Mouse (Mus musculus): Measurements from ENCODE around the gene Vmn1r117. TPM values are rescaled to one million over a fixed set of nuclear protein-coding genes. Genes with fewer than 3 reads are reported as not detected.

Gene Vmn1r117
- total RNA-seq (2023): not detected

GRCm38 (mm10) chr7:20884021-20884420 lies at the start of gene Vmn1r117:
Vmn1r117 (minus strand) TSS chr7:20884121.

GRCm38 (mm10) chr7:20912247-20912646 lies 28.3 kb upstream of the Vmn1r117 start, which contains the start of gene Vmn1r118:
Vmn1r118 (minus strand) TSS chr7:20912347.

GRCm38 (mm10) chr7:20871956-20872355 lies 12.0 kb downstream of the Vmn1r117 start, which contains the start of gene Vmn1r116:
Vmn1r116 (plus strand) TSS chr7:20872256.

GRCm38 (mm10) chr7:20844885-20845284 lies 39.0 kb downstream of the Vmn1r117 start, which contains the start of gene Vmn1r115:
Vmn1r115 (minus strand) TSS chr7:20844985.

Other genes with a start within 250 kb of the Vmn1r117 start
- not detected for gene Vmn1r107, start 215.2 kb downstream of the Vmn1r117 start, total RNA-seq (2023)
- gene Vmn1r111, start 180.9 kb downstream of the Vmn1r117 start, total RNA-seq (2023): not detected
- not detected for gene Gm10668, start 153.5 kb downstream of the Vmn1r117 start, total RNA-seq (2023)
- not detected for gene Vmn1r112, start 112.9 kb downstream of the Vmn1r117 start, total RNA-seq (2023)
- not detected for gene Vmn1r113, start 96.8 kb downstream of the Vmn1r117 start, total RNA-seq (2023)
- not detected for gene Vmn1r114, start 71.9 kb downstream of the Vmn1r117 start, total RNA-seq (2023)
- not detected for gene Vmn1r115, start 39.1 kb downstream of the Vmn1r117 start, total RNA-seq (2023)
- not detected for gene Vmn1r116, start 11.9 kb downstream of the Vmn1r117 start, total RNA-seq (2023)
- not detected for gene Vmn1r118, start 28.2 kb upstream of the Vmn1r117 start, total RNA-seq (2023)
- not detected for gene Vmn1r119, start 128.3 kb upstream of the Vmn1r117 start, total RNA-seq (2023)
- not detected for gene Vmn1r120, start 169.7 kb upstream of the Vmn1r117 start, total RNA-seq (2023)
- not detected for gene Vmn1r121, start 214.4 kb upstream of the Vmn1r117 start, total RNA-seq (2023)

Measured in CD4-positive naive resting alpha-beta T cell, adult 57 days (primary cell).